Mouse (Mus musculus): ENCODE measurements at regions not wholly inside any gene's neighbourhood (a gene's known extent, or its start where the extent isn't known, plus 50 kb on each side); places are given as distances from the start of the nearest gene placed in this dataset.

DNA sequence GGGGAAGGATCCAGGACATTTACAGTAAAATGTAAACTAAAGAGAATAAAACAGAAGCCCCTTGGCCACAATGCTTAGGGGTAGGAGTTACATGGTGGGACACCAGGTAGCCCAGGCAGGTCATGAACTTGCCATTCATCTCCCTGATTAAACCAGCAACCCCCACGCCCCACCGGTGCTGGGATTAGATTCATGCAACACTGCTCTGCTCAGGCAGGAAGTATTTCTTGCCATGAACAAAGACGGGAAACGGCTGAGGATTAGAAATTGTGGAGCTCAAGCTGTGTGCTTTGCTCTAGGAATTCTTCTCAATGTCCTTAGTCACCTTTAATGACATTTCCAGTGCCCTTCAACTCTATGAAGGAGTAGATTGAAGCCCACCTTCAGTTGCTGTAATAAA is 93.2 kb upstream of the Ubl3 start:
- DNase-seq = no peak

DNA sequence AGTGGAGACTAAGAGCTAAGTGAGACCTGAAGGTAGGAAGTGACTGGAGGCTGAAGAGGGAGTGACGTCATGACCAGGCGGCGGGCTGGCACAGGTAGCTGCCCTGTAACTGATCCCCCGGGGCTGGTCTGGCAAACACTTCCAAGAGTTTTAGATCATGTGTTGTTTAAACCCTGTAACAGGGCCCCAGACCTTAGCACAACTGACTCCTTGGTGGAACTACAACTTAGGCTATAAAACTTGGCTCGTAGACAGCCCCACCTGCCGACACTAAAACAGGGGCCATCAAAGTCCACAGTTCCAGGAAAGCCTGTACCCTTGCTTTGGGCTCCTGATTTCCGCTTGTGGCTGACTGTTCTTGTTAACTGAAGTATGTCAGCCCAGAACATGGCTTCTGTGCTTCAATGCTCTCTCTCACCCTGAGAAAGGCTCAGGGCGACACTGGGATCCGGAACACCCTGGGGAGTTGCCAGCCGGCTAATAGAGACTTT is 92.6 kb upstream of the Ubl3 start:
- DNase-seq = no peak

DNA sequence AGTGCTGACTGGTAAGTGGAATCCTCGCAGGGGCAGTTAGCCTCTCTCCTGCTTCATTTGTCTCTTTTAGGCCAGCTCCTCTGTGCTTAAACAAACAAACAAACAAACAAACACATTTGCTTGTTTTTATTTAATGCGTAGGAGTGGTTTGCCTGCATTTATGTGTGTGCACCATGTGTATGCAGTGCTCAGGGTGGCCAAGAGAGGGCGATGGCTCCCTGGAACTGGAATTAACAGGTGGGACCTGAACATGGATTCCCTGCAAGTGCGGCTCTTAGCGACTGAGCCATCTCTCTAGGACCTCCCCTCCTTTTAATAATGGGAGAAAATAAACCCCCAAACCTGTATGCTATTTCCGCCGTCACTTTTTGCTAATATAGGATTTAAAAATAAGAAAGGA is 91.8 kb upstream of the Ubl3 start:
- DNase-seq = no peak

DNA sequence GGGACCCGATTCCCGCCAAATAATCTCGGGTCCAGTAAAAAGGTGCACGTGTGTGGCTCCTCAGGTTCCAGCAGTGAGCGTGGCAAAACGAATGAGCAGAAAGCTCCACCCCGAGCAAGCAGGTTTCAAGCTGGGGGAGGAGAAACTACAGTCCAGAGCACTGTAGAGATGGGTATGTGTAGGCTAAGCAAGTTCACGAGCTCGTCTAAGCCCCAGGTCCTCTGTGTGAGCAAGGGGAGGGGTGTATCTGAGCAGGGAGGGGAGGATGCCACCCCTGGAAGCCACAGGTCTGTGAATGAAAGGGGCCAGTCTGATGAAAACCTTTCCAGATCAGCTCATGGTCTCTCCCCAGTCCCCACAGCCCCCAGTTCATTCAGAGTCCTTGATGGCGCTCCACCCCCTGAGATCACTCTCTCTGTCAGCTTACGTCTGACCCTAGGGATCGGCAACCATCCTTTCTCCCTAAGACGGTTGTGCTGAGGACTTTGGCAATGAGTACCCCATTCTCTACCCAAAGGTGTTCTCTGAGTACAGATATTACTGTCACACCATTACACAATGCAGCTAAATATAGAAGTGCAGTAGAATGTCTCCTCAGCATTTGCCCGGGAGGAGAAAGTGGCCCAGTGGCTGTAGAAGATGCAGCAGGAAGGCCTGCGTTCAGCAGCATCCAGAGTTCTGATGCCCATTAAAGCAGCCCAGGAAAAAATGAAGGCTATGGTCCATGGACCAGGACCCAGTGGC is 89.2 kb upstream of the Ubl3 start:
- DNase-seq = no peak

DNA sequence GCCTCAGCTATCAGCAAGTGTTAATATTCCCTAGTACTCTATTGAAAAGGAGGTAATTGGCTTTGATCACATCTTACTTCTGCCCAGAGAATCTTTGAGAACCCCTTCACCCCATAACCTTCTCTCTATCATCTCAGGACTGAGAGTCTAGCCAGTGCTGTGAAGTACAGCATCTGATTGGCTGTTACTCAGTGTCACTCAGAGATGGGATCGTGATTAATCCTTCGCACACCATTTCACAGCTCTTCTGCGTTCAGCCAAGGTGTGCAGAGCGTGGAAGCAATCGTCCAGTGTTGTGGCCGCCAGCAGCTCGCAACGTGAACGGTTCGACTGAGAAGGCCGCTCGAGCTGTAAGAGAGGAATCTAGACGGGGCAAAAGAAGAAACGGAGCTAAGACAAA is 87.9 kb upstream of the Ubl3 start:
- DNase-seq = no peak

DNA sequence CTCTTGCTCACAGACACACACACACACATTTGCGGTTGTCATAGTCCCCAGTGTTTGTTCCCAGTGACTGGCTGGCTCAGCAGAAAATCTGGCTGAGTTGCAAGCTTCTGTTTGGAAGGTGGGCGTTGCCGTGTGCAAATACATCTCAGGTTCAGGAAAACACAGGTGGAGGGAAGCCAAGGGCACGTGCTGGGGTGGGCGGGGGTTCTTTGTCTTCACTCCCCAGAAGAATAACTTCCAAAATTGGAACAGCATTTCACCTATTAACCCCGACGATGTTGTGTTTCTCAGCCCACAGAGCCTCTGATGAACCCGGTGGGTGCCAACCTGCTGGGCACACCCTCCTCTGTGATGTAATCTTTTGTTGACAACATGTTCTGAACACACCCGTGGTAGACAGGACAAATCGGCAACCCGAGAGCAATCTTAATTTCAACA is 82.3 kb upstream of the Ubl3 start:
- DNase-seq = no peak

DNA sequence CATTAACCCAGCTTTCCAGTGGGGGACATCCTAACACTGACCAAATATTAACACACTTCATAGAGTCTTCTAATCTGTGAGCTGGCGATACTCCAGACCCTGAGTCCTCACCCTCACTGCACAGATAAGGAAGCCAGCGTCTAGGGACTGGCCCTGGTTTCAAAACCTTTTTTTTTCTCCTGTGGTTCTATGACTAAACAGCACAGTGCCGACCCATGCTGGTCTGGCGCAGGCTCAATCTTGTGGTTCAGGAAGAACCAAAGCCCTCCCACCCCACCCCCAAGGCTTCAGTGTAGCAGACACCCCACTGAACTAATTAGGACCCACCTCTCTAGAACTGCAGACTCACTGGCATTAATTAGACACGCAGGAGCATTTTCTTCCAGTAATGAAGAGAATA is 81.4 kb upstream of the Ubl3 start:
- DNase-seq = no peak

DNA sequence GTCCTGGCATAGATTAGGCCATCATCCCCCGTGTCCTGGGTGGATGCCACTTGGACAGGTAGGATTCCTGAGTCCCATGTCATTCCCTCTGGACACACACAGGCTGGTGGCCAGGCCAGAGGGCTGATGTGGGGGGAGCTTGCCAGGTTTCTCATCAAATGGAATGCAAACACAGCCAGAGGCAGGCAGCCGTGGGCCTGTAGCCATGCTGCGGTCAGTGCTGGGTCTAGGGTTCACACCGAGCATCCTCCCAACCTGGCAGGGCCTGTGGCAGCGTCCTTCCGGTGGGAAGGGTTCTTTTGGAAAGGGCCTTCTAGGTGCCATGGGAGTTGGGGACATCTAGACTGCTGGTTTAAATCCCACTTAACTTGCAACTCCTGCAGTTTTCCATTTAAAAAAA is 80.7 kb upstream of the Ubl3 start:
- no peak for DNase-seq

DNA sequence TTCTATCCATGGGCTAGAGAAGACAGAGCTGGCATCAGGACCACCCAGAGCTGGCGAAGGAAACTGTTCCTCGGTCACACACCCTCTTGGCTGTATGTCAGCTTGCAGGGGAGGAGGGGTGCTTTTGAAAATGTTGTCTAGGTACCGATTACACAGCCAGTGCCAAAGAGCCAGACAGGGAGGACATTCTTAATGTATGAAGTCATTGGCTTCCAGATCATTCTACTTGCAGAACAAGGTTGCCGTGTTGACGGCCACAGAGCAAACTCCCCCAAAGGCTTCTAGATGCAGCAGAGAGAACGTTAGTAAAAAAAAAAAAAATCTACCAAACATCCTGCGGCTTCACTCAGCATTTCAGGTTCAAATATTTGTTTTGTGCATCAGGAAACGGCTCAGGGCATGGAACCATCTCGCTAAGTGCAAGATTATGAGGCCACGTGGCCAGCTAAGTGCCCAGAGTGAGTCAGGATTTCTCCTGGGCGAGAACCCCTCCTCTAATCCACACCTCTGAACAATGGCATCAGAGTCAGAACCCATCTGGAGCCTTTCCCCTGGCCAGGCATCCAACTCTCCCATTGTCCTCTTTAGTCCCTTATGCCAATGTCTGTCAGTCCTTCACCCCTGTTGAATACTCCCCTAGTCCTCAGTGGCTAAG is 80.1 kb upstream of the Ubl3 start:
- DNase-seq = no peak

DNA sequence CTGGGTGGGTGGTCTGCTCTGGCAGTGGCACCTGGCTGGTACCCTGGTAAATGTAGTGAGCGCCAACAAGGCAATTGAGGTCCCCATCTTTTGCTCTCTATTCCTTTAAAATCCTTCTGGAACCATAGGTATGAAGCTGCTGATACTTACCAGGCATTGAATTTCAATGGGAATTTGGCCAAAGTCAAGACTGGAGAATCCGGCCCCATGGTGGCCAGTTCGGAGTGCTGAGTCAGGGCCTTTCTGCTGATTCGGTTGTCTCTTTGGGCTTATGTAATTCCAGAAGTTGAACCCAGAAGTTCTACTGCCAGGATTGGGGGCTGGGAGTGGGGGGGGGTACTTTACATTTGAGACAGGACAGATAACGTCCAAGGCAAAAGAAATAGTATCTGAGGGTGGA is 79.0 kb upstream of the Ubl3 start:
- no peak for DNase-seq

DNA sequence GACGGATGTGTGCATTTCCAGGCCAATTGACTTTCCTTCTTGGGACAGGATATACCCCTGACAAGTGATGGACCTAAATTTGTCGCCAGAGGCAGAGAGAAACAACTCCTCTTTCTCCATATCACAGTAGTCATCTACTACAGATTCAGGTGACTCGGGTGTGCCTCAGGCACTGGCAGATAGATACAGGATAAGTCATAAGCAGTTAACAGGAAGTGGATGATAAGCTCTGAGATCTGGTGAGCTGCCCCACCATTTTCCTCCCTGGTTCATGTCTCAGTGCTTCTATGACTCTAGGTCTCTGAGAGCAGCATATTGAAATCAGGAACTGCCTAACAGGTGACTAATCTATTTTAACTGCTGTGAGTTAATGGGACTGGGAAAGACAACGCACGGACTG is 73.4 kb upstream of the Ubl3 start:
- DNase-seq = no peak

DNA sequence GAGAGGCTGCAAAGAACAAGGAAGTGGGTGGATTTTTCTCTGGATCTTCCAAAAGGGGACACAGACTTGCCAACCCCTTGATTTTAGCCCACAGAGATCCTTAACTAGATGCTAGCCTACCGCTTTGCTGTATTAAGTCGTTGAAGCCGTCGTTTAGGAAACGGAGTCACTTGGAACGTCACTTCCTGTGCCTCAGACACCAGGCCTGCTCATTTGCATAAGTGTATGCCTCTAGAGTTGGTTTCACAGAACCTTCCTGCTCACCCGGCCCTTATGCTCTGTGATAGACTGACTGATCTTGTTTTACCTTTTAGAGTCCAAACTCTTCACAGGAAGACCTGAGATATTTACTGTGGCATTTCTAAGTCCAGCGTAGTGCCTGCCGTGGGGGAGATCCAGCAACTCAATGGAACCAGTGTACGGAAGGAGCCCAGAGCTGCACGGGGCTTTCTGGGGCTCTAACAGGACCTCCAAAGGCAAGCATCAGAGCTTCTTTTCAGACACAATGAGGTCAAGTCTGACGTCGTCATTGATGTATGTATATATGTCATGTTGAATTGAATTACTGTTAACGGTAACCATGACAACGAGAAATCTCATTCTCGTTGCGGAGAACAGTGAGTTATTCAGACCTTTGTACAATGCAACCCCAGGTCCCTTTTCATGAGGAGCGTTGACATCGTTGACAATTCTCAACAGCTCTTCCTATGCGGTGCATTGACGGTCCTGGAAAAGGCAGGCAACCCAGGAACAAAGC is 72.2 kb upstream of the Ubl3 start:
- no peak for DNase-seq

DNA sequence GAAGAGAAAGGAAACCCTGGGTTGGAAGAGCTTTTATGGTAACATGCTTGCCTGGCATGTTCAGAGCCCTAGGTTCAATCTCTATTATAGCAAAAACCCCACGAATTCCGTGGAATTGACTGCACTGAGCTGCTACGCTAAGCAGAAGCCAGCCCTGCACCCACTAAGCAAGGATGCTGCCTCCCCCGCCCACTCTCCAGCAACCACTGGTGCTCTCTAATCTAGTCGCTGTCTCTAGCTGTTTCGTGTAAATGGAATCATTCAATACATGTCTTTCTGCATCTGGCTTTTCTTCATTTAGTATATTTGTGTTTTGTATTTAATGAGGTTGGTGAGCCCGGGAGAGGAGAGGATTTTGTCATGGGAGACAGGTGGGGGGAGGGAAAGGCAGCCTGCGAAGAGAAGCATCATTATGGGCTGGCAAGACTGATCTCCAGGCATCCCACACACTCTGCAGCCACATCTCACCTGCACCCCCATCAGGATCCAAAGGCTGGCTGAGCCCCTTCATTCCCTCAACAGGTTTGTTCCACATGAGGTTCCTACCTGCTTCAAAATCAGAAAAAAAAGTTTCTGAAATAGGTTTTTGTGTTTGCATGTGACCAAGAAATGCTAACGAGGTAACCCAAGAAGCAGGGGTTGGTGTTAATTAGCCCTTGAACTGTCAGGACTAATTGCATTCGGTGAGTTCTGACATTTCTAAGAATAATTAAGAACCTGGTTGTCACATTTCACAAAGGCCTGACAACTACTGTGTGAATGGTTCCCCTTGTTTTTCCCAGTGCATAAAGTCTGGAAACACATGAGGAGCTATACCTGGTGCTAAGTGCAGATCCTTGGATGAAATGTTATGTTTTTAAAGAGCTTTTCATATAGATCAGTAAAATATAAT is 68.6 kb upstream of the Ubl3 start:
- peak; percentile 21 for DNase-seq

DNA sequence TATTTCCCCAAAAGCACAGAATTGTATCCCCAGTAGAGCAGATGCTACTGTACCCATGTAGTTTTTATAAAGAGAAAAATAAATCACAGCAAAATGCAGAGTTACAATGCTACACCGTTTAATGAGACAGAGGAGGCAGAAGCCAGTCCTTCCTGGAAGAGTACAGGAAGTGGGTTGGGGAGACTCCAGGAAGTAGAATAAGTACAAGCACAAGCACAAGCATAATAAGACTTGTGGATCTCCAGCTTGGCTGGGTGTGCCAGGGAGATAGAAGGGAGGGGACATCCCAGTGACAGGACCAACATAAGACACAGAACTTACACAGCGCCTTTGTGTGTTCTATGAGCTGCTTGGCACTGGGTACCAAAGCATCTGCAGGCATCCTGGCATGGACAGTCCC is 67.3 kb upstream of the Ubl3 start:
- DNase-seq = no peak

DNA sequence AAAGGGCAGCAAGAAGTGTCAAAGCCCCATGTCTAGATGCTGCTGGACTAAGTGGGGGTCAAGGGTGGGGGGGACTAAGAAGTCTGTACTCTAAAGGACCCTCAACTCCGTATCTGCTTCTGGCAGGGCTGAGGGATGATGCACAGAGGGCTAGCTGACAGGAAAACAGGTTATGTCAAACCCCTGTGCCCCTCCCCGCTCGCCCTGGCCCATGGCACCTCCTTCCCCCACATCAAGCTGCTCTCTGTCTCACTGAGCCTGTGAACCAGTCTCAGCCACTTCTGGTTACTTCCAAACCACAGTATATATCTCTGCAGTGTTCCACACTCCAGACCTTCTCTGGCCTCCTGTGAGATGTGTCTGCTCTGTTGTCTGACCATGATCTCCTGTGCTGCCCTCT is 63.8 kb upstream of the Ubl3 start:
- no peak for DNase-seq

DNA sequence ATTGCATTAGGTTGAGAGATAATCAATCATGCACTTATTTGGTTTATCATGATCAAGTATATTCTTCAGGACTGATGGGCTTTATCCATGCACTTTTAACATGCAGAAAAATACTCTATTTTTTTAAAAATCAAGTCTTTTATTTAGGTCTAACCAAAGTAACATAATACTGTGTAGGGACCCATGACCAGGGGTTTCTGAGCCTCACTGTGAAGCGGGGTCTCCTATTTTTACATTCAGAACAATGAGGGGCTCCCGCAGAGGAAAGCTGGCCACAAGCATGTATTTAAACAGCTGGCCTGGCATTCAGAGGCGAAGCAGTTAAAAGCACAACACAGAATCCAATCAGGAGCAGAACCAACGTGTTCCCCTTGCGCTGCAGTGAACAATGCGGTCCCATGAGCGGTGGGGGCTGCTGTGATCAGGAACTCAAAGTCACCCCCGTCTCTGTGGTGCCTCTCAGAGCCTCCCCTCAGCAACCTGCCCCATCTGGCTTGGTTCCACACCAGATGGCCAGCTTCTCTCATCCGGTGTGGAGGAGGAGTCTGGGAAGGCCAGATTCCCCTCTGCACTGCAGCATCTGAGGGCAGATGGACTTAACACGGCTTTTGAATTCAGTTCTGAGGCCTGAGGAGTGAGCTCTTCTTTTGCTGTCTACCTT is 63.2 kb upstream of the Ubl3 start:
- DNase-seq = no peak

DNA sequence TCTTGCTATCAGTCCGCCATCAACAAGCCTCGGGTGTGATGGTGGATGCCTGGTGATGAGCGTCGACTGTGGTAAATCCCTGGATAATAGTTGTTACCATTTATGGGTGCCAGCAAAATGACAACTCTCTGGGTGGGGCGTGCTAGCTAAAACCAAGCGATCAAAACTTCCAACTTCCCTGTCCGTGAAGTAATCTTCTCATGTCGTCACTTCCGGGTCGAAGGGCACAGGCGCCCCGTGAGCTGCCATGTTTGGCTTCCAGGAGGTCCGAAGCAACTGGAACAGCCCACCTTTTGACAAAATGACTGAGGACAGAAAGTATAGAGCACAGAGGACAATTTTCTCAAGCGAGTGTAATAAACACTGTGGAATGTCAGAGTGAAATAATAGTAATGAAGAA is 62.5 kb upstream of the Ubl3 start:
- no peak for DNase-seq

DNA sequence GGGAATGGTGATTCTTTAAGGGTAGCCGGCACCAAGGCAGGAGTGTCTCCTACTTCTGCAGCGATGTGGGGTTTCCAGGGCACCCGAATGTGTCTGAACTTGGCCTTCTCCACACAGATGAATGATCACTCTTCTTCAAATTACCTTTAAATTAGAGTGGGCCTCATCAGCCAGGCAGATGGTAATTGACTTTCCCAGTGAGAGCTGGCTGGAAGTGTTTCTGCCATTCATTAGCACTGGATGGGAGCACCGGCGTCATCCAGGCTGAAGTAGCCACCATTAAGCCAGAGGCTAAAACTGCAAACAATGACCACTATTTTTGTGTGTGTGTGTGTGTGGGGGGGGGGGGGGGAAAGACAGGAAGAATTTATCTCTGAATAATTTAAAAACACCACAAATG is 58.7 kb upstream of the Ubl3 start:
- no peak for DNase-seq

DNA sequence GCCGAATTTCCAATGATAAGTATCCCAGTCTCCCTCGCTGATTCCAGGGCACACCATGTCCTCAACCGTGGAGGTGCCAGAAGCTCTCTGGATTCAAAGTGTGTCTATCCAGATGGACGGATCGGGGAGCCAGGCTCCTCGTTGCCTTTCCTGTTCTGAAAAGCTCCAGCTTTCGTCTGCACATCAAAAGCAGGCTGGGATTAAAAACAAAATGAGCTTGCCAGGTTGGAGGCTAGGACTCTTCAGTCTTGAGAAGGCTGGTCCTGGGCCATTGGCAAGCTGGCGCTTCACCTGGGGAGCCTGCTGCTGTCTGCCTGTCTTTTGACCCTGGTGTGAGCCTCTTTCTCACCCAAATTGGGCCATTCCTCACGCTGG is 56.9 kb upstream of the Ubl3 start:
- no peak for DNase-seq

DNA sequence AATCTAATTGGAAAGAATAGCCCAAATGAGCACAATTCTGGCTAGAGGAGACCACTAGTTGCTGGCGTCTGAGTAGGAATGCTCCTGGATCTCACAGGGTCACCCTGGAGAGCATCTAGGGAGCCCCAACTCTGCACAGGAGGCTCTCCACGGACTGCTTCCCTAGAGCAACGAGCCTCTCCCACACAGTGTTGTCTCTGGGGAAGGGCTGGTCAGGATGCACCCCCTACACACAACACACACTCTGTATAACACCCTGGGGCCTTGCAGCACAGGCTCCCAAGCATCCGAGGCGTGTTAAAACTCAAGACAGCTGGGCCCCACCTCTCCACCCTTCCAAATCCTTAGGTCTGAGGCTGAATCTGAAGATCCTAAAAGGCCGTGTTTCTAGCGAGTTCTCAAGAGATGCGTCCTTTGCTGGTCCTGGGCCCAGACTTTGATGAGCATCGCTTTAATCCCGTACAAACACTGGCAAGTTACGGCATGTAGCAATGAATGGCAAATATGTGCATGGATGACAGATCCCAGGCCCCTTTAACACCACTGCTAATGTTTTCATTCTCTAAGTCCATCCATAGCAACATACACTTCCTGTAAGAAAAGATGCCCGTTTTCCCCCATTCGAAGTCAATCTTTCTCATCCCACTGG is 56.4 kb upstream of the Ubl3 start:
- no peak for DNase-seq

DNA sequence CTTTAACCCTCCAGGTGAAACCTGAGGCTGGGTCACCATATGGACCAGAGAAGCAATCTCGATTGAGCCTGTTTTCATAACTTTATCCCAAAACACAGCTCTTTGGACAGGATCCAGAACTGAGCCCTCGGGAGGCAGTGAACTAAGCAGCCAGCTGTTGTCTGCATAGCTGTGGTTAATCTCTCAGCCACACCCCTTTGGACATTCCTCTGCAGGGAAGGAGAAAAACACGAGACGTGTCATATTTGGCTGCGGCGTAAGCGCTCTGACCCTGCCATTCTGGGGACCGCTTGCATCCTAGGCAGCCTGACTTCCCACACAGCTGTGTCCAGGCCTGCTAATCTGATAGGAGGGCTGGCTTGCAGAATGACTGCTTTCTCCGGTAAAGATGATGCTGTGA is 55.6 kb upstream of the Ubl3 start:
- no peak for DNase-seq

DNA sequence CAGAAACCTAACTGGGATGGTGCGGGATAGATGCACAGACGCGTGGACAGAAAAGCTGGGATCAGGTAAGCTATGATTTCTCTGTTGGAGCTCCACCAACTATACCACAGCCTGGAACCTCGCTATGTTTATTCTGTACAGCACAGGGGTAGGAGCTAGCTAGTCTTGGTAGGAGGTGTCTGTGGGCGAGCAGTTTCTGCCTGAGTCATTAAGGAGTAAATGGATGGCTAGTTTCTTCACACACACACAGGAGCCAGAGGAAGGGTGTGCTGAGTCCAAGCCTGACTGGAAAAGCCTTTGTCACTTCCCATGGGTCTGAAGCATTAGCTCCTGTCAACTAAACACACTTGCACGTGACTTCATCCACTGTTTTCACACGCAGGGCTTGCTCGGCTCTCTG is 53.1 kb upstream of the Ubl3 start:
- DNase-seq = no peak

Data from right cerebral cortex, postnatal 25 days (tissue).